Mouse (Mus musculus): ENCODE results near the gene Stxbp5. TPM values are rescaled to one million over a fixed set of nuclear protein-coding genes. Genes with fewer than 3 reads are reported as not detected.

The Stxbp5 gene
- polyA plus RNA-seq, 1 experiment from 2014 or later = 9.8 TPM

DNA sequence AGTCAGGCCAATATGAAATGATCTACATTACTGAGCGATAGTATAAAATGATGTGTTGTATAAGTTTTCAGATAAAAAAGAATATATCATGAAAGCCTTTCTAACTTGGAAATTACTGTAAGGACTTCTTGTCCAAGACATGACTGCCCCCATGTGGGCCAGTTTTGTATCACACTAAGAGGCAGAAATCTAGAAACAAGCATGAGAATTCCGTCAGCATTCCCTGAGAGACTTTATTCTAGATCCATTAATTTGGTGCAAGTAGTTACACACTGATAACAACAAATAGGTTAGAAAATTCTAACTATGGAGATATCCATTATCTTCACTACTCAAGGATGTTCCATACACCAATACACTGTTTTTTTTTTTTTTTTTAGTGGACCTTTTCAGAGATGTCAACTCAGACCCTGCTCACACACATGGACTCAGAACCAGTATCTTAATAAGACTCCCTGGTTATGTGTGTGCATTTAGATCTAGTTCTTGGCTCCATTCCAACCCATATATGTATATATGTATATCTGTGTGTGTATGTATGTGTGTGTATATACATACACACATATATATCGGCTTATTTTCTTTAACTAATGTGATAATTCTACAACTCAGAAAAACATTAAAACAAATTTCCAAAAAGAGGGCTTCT is 145.9 kb downstream of the Stxbp5 start:
- Histone ChIP-seq H3K4me3 (ENCODE audit: low read depth, low read length) (no peak overlapping the region), H3K36me3 (ENCODE audit: control insufficient read depth, insufficient read depth, low read length) (0 out of 2 replicates have a peak, but pooled peaks cover 3% of the 10 kb centered on the region), H3K27ac (ENCODE audit: low read length) (no peak overlapping the region), H3K27me3 (ENCODE audit: control insufficient read depth, insufficient read depth, low read depth, low read length) (no peaks in the 10 kb centered on the region), H3K9ac (ENCODE audit: low read depth, low read length) (no peak overlapping the region), H3K9me3 (replicated peaks; ENCODE audit: control insufficient read depth, low read length, poor library complexity, severe bottlenecking) (no peaks in the 10 kb centered on the region), H3K4me2 (ENCODE audit: low read length) (no peak overlapping the region), H3K4me1 (ENCODE audit: control insufficient read depth, insufficient read depth, low read length) (no peaks in the 10 kb centered on the region)
- 48% methylated on average over 3 of the region's 3 CpGs for WGBS
- peak; percentile 51; the same call in 1 of the 2 replicates for ATAC-seq

DNA sequence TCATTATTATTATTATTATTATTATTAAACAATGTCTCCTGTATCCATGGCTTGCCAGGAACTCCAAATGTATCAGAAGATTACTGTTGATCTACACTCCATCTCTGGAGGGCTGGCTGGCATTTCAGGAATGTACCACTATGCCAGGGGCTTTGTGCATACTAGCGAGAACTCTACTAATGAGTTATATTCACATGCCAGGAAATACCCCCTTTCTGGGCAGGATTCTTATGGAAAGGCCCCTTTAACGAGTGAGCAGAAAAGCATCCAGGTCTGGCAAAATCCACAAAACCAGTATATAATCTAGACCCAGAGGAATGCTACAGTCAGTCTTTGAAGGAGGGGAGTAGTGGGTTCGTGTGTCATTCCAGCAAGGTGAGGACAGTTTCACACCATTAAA is 167.0 kb downstream of the Stxbp5 start:
- WGBS = 72% methylated on average over 3 of the region's 3 CpGs

DNA sequence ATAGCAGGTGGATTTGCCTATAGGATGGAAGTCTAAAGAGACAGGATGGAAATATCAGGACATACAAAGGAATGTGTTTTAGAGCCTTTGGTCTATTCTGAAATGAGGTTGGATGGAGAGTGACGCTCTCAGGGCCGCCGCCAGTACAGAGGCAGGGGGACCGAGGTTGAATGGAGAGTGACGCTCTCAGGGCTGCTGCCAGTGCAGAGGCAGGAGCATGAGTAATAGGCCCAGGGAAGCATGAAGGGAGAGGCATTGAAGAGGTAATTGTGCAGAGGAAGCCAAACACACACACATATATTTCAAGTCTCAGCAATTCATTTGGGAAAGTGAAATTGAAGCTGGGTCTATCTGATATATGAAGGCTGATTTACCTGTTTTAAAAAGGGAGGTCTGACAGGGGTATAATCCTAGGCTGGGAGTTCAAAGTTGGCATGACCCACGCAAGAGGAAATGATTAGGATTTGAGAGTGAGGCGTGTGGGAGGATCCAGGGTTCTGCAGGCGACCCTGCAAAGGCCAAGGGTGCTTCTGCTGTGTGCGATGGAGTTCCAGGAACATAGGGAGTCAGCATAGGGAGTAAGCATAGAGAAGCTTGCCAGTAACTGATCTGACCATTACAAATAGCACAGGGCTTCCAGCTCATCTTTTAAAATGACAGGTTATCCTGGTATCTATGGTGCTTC is 168.7 kb downstream of the Stxbp5 start:
- H3K9ac ChIP-seq (ENCODE audit: low read depth, low read length) = no peak overlapping the region
- H3K4me1 ChIP-seq (ENCODE audit: control insufficient read depth, insufficient read depth, low read length) = no peaks in the 10 kb centered on the region
- no peaks in the 10 kb centered on the region for H3K27me3 ChIP-seq (ENCODE audit: control insufficient read depth, insufficient read depth, low read depth, low read length)
- WGBS = 75% methylated on average over 9 of the region's 9 CpGs
- ATAC-seq = no peak
- no peak overlapping the region for H3K4me2 ChIP-seq (ENCODE audit: low read length)
- no peaks in the 10 kb centered on the region for H3K9me3 ChIP-seq (replicated peaks; ENCODE audit: control insufficient read depth, low read length, poor library complexity, severe bottlenecking)
- no peak overlapping the region for H3K27ac ChIP-seq (ENCODE audit: low read length)
- H3K4me3 ChIP-seq (ENCODE audit: low read depth, low read length) = no peak overlapping the region
- no peaks in the 10 kb centered on the region for H3K36me3 ChIP-seq (ENCODE audit: control insufficient read depth, insufficient read depth, low read length)

More for the DNA sequence above, 167.0 kb downstream of the Stxbp5 start:
- Histone ChIP-seq H3K27me3 (ENCODE audit: control insufficient read depth, insufficient read depth, low read depth, low read length) (no peaks in the 10 kb centered on the region), H3K4me1 (ENCODE audit: control insufficient read depth, insufficient read depth, low read length) (no peaks in the 10 kb centered on the region), H3K4me3 (ENCODE audit: low read depth, low read length) (no peak overlapping the region), H3K9me3 (replicated peaks; ENCODE audit: control insufficient read depth, low read length, poor library complexity, severe bottlenecking) (no peaks in the 10 kb centered on the region), H3K36me3 (ENCODE audit: control insufficient read depth, insufficient read depth, low read length) (no peaks in the 10 kb centered on the region), H3K27ac (ENCODE audit: low read length) (no peak overlapping the region), H3K4me2 (ENCODE audit: low read length) (no peak overlapping the region), H3K9ac (ENCODE audit: low read depth, low read length) (no peak overlapping the region)
- no peak for ATAC-seq

DNA sequence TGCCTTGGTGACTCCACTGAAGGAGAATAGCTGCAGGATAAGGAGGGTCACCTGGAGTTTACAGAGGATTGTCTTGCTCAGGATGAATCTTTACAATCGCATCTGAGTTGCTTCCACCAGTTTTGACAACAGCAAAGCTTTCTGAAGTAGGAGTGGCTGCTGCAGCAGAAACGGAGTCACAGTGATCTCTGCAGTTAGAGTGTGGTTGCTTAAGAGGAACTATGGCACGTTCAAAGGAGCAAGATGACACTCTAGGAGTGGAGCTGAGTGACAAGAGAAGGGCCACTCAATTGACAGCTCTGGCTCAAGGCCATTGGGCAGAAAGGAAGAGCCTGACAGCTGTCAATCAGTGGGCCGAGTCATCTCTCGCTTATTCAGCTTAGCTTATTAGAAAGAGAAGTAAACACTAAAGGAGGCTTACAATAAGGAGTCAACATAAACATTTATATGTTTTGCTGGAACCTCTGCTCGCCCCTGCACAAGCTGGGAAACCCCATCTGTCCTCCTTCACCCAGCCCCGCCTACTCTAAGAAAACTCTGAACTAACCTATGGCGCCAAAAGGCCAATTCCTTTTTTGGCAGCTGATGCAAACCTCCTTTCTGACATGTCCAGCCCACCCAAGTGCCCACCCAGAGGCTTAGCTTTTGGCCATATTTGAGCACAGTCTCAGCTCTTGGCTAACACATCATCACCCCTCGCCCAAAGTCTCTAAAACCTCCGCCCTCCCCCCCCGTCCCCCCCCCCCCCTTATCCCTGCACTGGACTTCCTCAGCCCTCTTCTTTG is 178.2 kb downstream of the Stxbp5 start:
- H3K4me1 ChIP-seq (ENCODE audit: control insufficient read depth, insufficient read depth, low read length) = no peaks in the 10 kb centered on the region
- H3K9ac ChIP-seq (ENCODE audit: low read depth, low read length) = no peak overlapping the region
- no peak overlapping the region for H3K4me2 ChIP-seq (ENCODE audit: low read length)
- H3K27me3 ChIP-seq (ENCODE audit: control insufficient read depth, insufficient read depth, low read depth, low read length) = no peaks in the 10 kb centered on the region
- no peaks in the 10 kb centered on the region for H3K9me3 ChIP-seq (replicated peaks; ENCODE audit: control insufficient read depth, low read length, poor library complexity, severe bottlenecking)
- no peak for ATAC-seq
- no peak overlapping the region for H3K27ac ChIP-seq (ENCODE audit: low read length)
- 83% methylated on average over 11 of the region's 11 CpGs for WGBS
- H3K36me3 ChIP-seq (ENCODE audit: control insufficient read depth, insufficient read depth, low read length) = no peaks in the 10 kb centered on the region
- H3K4me3 ChIP-seq (ENCODE audit: low read depth, low read length) = no peak overlapping the region

DNA sequence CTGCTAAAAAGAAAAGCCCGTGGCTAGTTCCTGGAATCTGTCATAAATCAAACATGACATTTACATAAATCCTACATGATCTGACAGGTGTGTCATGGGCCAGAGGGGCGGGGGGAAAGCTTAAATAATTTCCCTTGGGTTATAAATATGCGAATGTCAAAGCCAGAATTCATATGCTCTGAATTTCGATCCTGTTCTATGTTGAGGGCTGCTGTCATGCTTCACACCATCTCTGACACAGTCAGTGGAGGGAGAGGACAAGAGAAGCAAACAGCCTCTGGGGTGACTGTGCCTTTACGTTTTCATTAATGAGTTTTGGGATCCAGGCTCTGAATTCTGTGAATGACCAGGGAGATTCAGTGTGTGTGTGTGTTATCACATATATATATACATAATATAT is 180.9 kb downstream of the Stxbp5 start:
- H3K27me3 ChIP-seq (ENCODE audit: control insufficient read depth, insufficient read depth, low read depth, low read length) = no peaks in the 10 kb centered on the region
- no peak overlapping the region for H3K4me2 ChIP-seq (ENCODE audit: low read length)
- 0 out of 2 replicates have a peak, but pooled peaks have one; percentile 42 for ATAC-seq
- no peaks in the 10 kb centered on the region for H3K4me1 ChIP-seq (ENCODE audit: control insufficient read depth, insufficient read depth, low read length)
- no peak overlapping the region for H3K9ac ChIP-seq (ENCODE audit: low read depth, low read length)
- H3K9me3 ChIP-seq (replicated peaks; ENCODE audit: control insufficient read depth, low read length, poor library complexity, severe bottlenecking) = no peaks in the 10 kb centered on the region
- 52% methylated on average over 5 of the region's 5 CpGs for WGBS
- no peaks in the 10 kb centered on the region for H3K36me3 ChIP-seq (ENCODE audit: control insufficient read depth, insufficient read depth, low read length)
- H3K27ac ChIP-seq (ENCODE audit: low read length) = no peak overlapping the region
- no peak overlapping the region for H3K4me3 ChIP-seq (ENCODE audit: low read depth, low read length)

DNA sequence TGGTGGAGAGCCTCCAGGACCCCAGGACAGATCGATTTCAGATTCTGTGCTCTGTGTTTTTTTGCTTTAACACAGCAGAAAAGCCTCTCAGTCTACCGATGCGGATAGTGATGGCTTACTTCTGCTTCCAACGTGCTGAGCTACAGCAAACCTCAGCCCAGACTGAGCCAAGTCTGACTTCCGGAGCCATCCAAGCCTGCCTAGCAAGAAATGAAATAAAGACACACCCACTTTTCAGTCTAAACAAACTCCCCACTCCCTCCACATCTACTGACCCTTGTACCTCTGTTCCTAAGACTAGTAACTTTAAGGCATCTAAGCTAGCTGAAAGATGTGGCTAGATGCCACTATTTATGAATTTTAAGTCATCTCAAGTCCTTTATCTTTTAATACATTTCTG is 182.8 kb downstream of the Stxbp5 start:
- Histone ChIP-seq H3K27ac (ENCODE audit: low read length) (no peak overlapping the region), H3K4me1 (ENCODE audit: control insufficient read depth, insufficient read depth, low read length) (no peaks in the 10 kb centered on the region), H3K27me3 (ENCODE audit: control insufficient read depth, insufficient read depth, low read depth, low read length) (no peaks in the 10 kb centered on the region), H3K4me3 (ENCODE audit: low read depth, low read length) (no peak overlapping the region), H3K4me2 (ENCODE audit: low read length) (no peak overlapping the region), H3K36me3 (ENCODE audit: control insufficient read depth, insufficient read depth, low read length) (no peaks in the 10 kb centered on the region), H3K9me3 (replicated peaks; ENCODE audit: control insufficient read depth, low read length, poor library complexity, severe bottlenecking) (no peaks in the 10 kb centered on the region), H3K9ac (ENCODE audit: low read depth, low read length) (no peak overlapping the region)
- ATAC-seq = no peak
- WGBS = 78% methylated on average over 5 of the region's 5 CpGs

Other genes starting within 250 kb of the Stxbp5 start
- 7.7 and 8.7 TPM in 2 replicates for gene Samd5, start 225.9 kb downstream of the Stxbp5 start, polyA plus RNA-seq (2015; fragmentation: Nextera tagmentation; extraction: Ambion mirVana)

Measured in midbrain, embryonic 16.5 days (tissue).